25 mouse cellular contexts compared by ENCODE assay signal in the genomic region with DNA sequence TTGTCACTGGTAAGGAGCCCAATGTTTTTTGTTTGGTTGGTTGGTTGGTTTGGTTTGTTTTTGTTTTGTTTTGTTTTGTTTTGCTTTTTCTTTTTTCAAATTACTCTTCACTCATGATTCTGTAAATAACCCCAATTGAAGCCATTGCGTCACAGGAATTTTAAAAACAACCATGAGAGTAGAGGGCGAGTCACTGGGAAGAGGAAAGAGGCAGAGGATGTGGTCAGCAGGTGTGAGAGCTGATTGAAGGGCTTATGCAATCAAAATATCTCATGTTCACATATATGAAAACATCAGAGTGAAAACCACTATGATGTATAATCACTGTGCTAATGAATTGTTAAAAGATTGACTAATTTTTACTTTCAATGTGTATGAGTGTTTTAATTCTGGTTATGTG.
DNase-seq lines count a peak whose midpoint lies in the region; ATAC-seq and TF ChIP-seq lines count a peak whose summit lies in the region.
"Had no signal": no experiment of that assay in that cellular context is flagged by ENCODE, and none has a peak within 500 bp of the region (broad histone marks: within the 10 kb centered on the region; RNA-seq: fewer than 3 reads in every experiment).

No protein-coding gene starts in this region.

- H3K9me3 ChIP-seq in forebrain, embryonic 12.5 days: no peaks in the 10 kb centered on the region
- H3K9me3 ChIP-seq in forebrain, embryonic 16.5 days (ENCODE audit: control insufficient read depth, low read length): no peaks in the 10 kb centered on the region
- H3K9me3 ChIP-seq: embryonic facial prominence, embryonic 12.5 days; heart, embryonic 10.5 days; hindbrain, embryonic 15.5 days; liver, embryonic 15.5 days; lung, embryonic 15.5 days; midbrain, embryonic 10.5 days; neural tube, embryonic 15.5 days had no signal

- H3K27me3 ChIP-seq in spleen, adult 2 months (ENCODE audit: control insufficient read depth, insufficient read depth, low read length): no peaks in the 10 kb centered on the region
- no peaks in the 10 kb centered on the region for H3K27me3 ChIP-seq in forebrain, embryonic 12.5 days
- no peaks in the 10 kb centered on the region for H3K27me3 ChIP-seq in forebrain, embryonic 16.5 days (replicated peaks; ENCODE audit: control insufficient read depth, insufficient read depth, low read length)
- H3K27me3 ChIP-seq: embryonic facial prominence, embryonic 12.5 days; hindbrain, embryonic 15.5 days; liver, embryonic 15.5 days; lung, embryonic 15.5 days; neural tube, embryonic 15.5 days had no signal

- ATAC-seq in activated CD4-positive, CD25-positive, alpha-beta regulatory T cell, adult 4 months: peak; percentile 53
- ATAC-seq in megakaryocyte progenitor cell, adult 5-6 weeks (replicated peaks; ENCODE audit: poor library complexity): peak; percentile 32; the same call in 1 of the 2 replicates
- ATAC-seq in forebrain, embryonic 12.5 days (ENCODE audit: low FRiP score): no peak
- ATAC-seq in forebrain, embryonic 16.5 days: no peak
- ATAC-seq: intestine, embryonic 16.5 days; midbrain, embryonic 16.5 days had no signal

- H3K4me1 ChIP-seq in spleen, adult 2 months (ENCODE audit: control insufficient read depth, insufficient read depth, insufficient read length): peaks cover 35% of the 10 kb centered on the region
- no peaks in the 10 kb centered on the region for H3K4me1 ChIP-seq in forebrain, embryonic 12.5 days
- H3K4me1 ChIP-seq in forebrain, embryonic 16.5 days (replicated peaks; ENCODE audit: control insufficient read depth, insufficient read depth, low read length): no peaks in the 10 kb centered on the region
- H3K4me1 ChIP-seq: embryonic facial prominence, embryonic 12.5 days; heart, embryonic 10.5 days; hindbrain, embryonic 15.5 days; liver, embryonic 15.5 days; lung, embryonic 15.5 days; neural tube, embryonic 15.5 days had no signal

- DNase-seq in spleen, adult 2 months (ENCODE audit: low read depth in 1 of 2, low spot score in 2 of 2): peak in 1 of 2 experiments; percentile 62
- no peak for DNase-seq in spleen, postnatal 36 days (ENCODE audit: low spot score in 2 of 2)
- DNase-seq in lung, postnatal 10 days: no peak
- DNase-seq: adrenal gland, adult 2 months; cerebellum, adult 11 months; cerebellum, postnatal 10 days; kidney, postnatal 36 days; layer of hippocampus, postnatal 36 days; lung, postnatal 4 days; thymus, adult 18-20 months; thymus, postnatal 4 days had no signal

- no peak for TF ChIP-seq CTCF in spleen, adult 2 months (IDR thresholded peaks at IDR 0.05; ENCODE audit: extremely low read depth, insufficient read depth, insufficient read length, insufficient replicate concordance)

- peaks cover 15% of the 10 kb centered on the region for H3K36me3 ChIP-seq in spleen, adult 2 months (ENCODE audit: control insufficient read depth, insufficient read depth, low read length)
- H3K36me3 ChIP-seq in forebrain, embryonic 12.5 days (replicated peaks): no peaks in the 10 kb centered on the region
- H3K36me3 ChIP-seq in forebrain, embryonic 16.5 days (ENCODE audit: control insufficient read depth, insufficient read depth): no peaks in the 10 kb centered on the region
- H3K36me3 ChIP-seq: embryonic facial prominence, embryonic 12.5 days; heart, embryonic 10.5 days; hindbrain, embryonic 15.5 days; liver, embryonic 15.5 days; lung, embryonic 15.5 days; midbrain, embryonic 10.5 days; neural tube, embryonic 15.5 days had no signal

- peak overlapping the region; percentile 48 for H3K27ac ChIP-seq in spleen, adult 2 months (ENCODE audit: insufficient read depth, low read length)
- no peak overlapping the region for H3K27ac ChIP-seq in forebrain, embryonic 12.5 days
- no peak overlapping the region for H3K27ac ChIP-seq in forebrain, embryonic 16.5 days (ENCODE audit: low read length)
- H3K27ac ChIP-seq: embryonic facial prominence, embryonic 12.5 days; heart, embryonic 10.5 days; hindbrain, embryonic 15.5 days; liver, embryonic 15.5 days; lung, embryonic 15.5 days; midbrain, embryonic 10.5 days; neural tube, embryonic 15.5 days had no signal

- WGBS in spleen, adult 2 months: 34% methylated on average over 2 of the region's 2 CpGs
- WGBS in forebrain, embryonic 12.5 days: 68% methylated on average over 2 of the region's 2 CpGs
- WGBS in forebrain, embryonic 16.5 days: 48% methylated on average over 2 of the region's 2 CpGs

- H3K4me3 ChIP-seq in spleen, adult 2 months (ENCODE audit: extremely low read depth, insufficient read depth, insufficient read length): no peak overlapping the region
- no peak overlapping the region for H3K4me3 ChIP-seq in forebrain, embryonic 12.5 days (replicated peaks)
- H3K4me3 ChIP-seq in forebrain, embryonic 16.5 days (replicated peaks; ENCODE audit: low read length): no peak overlapping the region
- H3K4me3 ChIP-seq: embryonic facial prominence, embryonic 12.5 days; heart, embryonic 10.5 days; hindbrain, embryonic 15.5 days; liver, embryonic 15.5 days; lung, embryonic 15.5 days; midbrain, embryonic 10.5 days; myocyte; neural tube, embryonic 15.5 days had no signal

- no peak overlapping the region for H3K4me2 ChIP-seq in forebrain, embryonic 12.5 days
- no peak overlapping the region for H3K4me2 ChIP-seq in forebrain, embryonic 16.5 days (ENCODE audit: low read length)
- H3K4me2 ChIP-seq: embryonic facial prominence, embryonic 12.5 days; hindbrain, embryonic 15.5 days; liver, embryonic 15.5 days; lung, embryonic 15.5 days; neural tube, embryonic 15.5 days had no signal

- TF ChIP-seq POLR2A in spleen, adult 2 months (IDR thresholded peaks at IDR 0.05; ENCODE audit: low read depth, low read length): no peak

- no peak overlapping the region for H3K9ac ChIP-seq in forebrain, embryonic 12.5 days
- no peak overlapping the region for H3K9ac ChIP-seq in forebrain, embryonic 16.5 days (replicated peaks; ENCODE audit: low read depth, low read length)
- H3K9ac ChIP-seq: embryonic facial prominence, embryonic 12.5 days; hindbrain, embryonic 15.5 days; liver, embryonic 15.5 days; lung, embryonic 15.5 days; neural tube, embryonic 15.5 days had no signal

Comparison
In these comparisons a context has a peak if more than half of its experiments do, and no peak if none do; other contexts are left out.
1. ATAC-seq: peak in activated CD4-positive, CD25-positive, alpha-beta regulatory T cell, adult 4 months (single experiment) and megakaryocyte progenitor cell, adult 5-6 weeks (single experiment); none in forebrain, embryonic 12.5 days (single experiment) and forebrain, embryonic 16.5 days (single experiment).